Mouse (Mus musculus) spleen, adult 18-20 months (tissue): Measurements from ENCODE around the gene Cyfip2.
A peak's percentile ranks its signal among the peaks of the same experiment; 100 is the strongest.

Experiments used
- DNase-seq, 2 experiments: peaks; one replicate each; pipeline ENCODE4 v3.0.0; 2022; ENCODE audit warnings: mixed read lengths in 2 of 2

The Cyfip2 gene

DNA sequence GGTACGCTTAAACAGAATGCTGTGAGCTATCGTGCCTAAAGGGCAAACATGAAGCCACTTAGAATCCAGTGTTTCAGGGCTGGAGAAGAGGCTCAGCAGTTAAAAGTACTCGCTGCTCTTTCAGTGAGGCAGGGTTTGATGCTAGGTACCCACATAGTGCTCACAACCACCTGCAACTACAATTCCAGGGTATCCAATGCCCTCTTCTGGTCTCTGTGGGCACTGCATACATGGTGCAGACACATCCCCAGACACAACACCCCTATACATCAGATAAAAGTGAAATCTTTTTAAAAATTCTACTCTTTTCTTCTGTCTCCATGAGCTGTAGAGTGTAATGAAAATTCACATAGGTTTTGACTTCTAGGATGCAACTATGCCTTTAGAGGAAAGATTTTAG lies 38.7 kb downstream of the Cyfip2 start:
- DNase-seq: no peak

DNA sequence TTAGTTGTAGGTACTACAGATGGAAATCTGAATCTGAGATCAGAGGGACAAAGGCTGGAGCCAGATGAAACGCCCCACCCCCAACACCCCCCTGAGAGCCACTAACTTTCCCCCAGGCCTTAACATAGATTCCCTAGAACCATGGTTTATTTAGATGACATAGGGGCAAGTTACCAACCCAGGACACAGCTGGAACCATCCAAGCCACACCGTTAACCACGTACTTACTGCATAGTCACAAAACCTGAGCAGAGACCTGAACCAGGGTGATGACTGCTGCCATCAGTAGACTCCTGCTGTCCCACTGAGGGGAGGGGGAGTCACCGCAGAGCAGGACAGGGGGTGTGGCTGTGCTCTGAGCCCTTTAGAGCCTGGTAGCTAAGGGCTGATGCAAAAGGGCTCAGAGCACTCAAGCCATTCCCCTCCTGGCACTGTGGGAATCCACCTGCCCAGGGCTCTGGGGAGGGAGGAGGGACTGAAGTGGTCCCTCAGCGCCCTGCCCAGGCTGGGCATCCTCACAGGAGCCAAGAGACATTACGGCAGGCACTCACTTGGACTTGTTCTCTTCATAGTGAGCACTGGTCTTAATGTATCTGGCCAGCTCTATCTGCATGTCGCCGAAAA lies 40.5 kb downstream of the Cyfip2 start:
- no peak for DNase-seq

DNA sequence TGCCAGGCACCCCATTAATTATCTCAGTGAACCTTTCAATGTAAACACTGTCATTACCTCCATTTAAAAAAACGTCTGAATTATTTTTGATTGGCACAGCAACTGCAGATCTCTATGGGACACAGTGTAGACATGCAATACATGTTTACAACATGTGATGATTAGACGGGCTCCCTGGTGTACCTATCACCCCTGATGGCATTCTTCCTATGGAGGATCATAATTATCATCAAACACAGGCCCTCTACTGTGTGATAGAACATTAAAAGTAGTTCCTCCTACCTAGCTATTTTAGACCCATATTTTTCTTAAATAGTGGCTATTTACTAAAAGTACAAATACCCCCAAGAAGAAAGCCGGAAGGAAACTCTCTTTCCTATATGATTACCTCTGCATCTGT lies 42.8 kb downstream of the Cyfip2 start:
- DNase-seq: no peak

DNA sequence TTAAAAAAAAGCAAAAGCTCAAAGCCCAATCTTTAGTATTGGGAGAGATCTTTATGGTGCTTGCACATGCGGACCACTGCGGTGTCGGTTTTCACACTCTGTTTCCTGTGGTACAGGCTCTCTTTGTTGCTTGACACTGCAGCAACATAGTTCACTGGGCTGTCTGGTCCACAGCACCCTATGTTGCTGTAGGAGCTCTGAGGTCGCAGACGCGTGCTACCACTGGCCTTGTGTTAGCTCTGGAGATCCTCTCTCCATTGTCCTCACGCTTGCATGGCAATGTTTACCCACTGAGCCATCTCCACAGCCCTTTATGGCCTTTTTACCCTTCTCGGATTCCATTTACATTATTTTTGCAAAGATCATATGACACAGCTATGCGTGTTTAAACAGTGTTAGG lies 43.3 kb downstream of the Cyfip2 start:
- no peak for DNase-seq

DNA sequence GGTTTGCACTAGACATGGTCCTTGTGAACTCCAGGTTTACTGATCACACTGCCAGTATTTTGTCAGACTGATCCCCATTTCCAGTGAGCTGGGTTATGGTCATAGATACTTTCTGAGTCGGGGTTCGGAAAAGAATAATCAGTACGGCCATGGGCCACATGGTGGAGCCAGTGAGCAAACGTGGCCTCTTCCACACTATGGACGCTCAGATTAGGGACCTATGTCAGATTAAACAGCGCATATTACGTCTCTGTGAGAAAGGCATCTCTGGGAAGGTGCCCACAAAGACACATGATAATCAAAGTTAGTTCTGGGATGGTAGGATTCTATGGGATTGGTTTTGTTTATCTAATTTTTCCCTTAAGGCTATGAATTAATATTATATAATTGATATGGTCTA lies 43.7 kb downstream of the Cyfip2 start:
- DNase-seq: peak; percentile 33 to 78

DNA sequence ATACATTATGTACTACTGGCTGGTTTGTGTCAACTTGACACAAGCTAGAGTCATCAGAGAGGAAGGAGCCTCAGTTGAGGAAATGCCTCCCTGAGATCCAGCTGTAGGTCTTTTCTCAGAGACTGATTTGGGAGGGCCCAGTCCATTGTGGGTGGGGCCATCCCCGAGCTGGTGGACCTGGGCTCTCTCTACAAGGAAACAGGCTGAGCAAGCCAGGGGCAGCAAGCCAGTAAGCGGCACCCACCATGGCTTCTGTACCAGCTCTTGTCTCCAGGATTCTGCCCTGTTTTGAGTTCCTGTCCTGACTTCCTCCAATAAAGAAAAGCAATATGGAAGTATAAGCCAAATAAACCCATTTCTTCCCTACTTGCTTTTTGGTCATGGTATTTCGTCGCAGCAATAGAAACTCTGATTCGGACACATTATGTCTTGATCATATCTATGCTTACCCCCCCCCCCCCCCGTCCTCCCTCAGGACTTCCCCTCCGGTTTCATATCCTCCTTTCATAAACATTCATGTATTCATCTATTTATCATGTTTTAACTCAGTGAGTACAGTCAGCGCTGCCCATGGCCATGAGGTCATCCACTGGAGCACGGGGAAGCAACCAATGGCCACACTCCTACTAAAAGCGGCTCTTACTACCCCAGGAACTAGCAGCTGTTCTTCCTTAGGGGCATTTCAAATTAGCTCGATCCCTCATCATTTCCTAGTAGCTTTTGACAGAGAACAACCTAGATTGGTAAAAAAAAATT lies 47.5 kb downstream of the Cyfip2 start:
- DNase-seq: no peak

DNA sequence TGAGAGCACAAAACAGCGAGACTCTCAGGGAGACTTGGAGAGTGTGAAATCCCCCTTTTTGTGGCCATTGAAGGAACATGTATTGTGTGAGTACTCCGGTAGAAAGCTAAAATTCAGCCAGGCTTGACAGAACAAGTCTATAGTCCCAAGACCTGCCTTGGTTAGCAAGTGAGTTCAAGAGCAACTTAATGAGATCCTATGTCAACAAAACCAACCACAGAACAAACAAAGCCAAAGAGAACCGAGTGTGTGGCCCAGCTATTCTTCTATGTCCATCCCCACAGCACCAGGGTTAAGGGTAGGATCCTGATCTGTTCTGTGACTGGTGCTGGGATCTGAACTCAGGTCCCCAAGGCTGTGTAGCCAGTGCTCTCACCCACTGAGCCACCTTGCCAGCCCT lies 48.1 kb downstream of the Cyfip2 start:
- DNase-seq: no peak

DNA sequence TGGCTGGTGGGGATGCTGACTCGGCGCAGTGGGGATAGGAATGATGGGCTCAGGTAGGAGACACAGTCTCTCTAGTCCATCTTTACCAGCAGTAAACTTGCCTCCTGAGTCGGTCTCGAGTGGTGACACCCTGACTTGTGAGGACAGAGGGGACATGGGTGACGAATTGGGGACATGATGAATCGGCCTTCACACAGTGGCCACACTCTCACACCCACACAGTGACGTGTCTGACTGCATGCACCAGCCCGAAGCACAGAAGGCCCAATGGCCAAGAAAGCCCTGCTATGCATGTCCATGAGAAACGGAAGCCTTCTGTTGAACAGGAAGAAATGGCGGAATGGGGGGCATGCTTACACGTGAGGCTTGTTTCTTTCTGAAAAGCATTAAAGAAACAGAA lies 49.4 kb downstream of the Cyfip2 start:
- no peak for DNase-seq

DNA sequence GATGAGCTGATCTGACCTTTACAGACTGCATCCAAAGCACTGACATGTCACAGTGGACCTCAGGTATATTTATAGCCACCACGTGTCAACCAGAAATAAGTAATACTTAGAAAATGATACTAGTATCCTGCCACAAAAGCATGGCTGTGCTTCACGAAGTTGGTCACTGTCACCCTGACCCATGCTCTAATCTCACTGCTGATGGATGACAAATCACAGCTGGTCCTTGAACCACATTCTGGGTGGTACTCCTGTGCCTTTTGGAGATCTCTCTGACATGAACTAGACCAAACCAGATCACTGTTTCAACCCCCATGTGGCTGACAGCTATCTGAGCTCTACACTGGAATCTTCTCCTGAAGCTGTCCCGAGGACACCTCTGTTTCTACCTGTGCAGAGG lies 49.8 kb downstream of the Cyfip2 start:
- no peak for DNase-seq

DNA sequence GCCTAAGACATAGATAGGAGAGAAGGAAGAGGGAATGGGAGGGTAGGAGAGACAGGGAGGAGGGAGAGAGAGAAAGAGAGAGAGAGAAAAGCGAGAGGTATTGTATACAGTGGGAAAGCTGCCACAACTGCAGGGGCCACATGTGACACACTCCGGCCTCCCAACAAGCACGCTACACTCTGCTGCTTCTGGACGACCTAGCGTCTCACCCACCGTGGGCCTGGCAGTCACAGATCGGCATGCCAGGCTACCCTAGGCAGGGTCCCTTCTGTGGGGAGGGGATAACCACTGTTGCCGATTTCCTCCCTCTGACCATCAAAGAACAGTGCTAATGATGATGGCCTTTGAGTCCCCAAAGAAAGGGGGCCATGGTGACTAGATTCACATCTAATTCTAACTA lies 53.9 kb downstream of the Cyfip2 start:
- DNase-seq: no peak

DNA sequence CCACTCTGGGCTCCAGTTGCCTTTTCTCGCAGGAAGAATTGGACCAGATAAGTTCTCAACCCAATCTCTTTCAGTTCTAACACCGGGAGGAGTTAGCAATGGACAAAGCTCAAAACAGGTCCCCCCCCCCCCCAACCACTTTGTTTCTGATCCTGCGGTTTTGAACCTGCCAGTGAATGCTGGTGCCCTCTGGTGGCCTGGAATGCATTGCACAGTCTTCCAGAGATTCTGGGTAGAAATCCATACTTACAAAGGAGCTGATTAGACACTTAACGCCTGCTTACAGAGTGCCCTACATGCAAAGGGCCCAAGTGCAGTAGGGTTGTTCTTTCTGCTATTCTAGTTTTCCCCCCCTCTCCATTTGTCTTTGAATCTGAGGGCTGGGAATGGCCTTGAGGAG lies 54.5 kb downstream of the Cyfip2 start:
- no peak for DNase-seq

DNA sequence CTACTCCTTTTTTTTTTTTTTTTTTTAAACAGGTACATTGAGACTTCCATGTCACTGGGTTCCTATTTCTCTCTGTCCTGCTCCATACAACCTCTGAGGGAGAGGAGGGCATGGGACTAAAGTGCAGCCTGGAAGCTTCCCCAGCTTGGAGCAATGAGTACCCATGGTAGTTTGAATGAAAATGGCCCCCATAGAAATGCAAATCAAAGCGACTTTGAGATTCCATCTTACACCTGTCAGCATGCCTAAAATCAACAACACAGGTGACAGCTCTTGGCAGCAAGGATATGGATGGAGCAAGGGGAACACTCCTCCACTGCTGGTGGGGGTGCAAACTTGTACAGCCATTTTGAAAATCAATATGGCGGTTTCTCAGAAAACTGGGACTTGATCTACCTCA lies 57.4 kb downstream of the Cyfip2 start:
- DNase-seq: no peak

DNA sequence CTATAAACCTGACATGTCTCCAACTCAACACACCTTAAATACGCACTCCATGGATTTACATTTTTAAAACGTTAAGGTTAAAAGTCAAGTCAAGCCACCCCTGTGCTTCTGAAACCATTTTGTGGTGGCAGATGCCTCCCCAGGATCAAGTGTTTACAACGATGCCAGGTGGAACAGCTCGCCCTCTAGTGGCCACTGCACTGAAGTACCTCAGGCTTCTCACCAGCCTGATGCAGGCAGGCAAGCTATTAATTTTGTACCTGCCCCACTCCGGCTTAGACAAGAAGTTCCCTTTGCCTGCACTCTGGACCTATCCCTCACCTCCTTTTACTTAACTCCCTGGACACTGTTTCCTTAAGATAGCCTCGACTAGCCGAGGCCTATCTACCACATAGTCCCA lies 60.7 kb downstream of the Cyfip2 start:
- DNase-seq: peak; percentile 35 to 69

DNA sequence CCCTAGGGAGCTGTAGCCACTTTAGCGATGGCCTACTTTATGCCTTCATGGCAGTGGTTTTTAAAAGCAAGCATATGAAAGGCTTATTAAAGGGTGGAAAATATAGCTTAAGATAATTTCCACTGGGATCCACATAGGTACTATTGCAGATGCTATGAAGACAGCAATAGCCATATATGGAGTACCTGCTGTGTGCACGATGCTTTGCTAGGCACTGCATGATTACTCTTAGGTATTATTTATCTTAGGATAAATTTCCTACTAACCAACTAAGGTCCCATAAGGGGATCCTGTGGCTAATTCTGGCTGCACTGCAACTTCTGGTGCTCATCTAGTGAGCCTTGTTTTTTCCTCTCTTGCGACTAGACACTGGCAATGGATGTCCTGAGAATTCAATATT lies 64.3 kb downstream of the Cyfip2 start:
- DNase-seq: no peak

DNA sequence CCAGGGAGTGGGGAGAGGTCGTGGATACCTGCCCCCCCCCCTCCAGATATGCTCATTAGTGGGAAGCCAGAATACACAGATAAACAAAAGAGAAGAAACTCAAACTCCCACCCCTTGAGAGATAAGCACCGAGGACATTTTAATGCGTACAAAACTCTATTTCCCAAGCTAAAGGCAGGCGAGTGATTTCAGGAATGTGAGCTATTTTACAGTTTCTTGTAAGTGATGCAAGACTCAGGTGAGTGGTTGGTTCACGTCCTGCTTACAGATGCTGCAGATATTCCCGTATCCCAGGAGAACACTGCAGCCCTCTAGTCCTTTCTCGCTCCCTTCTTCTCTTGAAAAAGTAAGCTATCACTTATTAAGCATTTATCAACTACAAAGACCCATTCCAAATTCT lies 66.3 kb downstream of the Cyfip2 start:
- DNase-seq: no peak

DNA sequence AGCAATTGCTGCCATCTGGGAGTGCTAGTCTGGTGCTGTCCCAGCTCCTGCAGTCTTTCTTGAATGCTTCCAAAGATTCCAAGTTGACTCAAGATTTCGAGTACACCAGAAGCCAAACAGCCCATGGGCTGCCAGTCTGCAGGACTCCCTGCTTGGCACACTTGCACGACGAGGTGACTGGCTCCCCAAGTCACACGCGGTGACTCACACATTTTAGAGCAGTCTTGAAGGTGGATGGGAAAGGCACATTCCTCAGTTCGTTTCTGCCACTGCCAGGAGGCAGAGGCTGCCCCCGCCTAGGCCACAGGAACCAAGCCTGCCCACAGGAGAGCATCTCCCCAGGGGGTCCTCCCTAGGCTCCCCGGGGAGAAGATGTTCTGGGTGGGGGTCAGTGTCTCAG lies 66.7 kb downstream of the Cyfip2 start:
- DNase-seq: no peak

DNA sequence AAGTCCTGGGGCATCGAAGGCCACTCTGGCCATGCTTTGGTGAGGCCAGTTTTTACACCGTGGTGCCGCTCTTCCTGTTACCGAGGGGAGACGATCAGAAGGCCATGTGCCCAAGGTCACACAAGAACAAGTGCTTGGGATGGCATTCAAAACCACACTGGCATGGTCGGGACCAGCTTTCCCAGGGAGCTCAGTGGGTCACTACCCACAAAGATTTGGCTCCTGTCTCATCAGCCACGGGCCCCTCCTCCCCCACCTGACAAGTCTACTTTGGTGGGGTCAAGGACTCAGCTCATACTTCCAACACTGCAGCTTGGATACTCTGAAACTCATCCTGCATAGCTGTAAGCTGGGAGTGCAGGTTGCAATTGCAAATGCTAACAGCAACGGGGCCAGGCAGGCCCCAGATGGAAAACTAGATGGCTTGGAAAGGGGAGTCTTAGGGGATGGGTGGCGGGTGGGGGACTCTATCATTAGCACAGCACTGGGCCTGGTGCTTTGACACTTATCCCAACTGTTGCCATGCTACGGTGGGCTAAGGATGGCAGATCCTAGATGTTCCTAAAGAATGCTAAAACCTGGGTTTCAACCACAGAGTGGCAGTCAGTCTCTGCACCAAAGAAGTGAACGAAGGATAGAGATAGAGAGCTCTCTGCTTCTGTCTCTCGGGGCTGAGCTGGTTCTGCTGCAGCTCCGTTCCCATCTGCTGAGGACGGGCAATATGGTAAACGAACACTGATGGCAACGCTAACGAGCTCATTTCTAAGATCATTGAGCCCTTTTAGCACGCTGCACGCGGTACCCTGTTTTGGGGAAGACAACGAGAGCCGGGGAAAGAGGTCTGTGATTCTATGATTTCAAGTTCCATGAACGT lies 67.7 kb downstream of the Cyfip2 start:
- DNase-seq: no peak

DNA sequence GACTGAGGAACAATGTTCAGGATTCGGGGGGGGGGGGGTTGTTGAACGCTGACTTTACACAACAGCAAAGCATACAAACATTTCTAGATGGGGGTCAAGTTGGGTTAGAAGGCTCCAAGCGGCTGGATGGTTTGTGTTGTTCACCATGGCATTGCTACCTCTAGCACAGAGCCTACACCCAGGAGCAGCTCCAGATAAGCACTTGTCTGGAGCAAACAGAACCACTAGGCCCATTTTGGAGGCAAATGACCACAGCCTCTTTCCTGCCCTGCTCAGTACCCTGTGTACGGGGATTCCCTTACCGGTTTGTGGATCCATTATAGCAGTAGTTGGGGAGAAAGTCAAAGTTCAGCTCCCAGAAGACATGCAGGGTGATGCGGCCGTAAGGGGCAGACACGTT lies 70.7 kb downstream of the Cyfip2 start:
- DNase-seq: no peak

DNA sequence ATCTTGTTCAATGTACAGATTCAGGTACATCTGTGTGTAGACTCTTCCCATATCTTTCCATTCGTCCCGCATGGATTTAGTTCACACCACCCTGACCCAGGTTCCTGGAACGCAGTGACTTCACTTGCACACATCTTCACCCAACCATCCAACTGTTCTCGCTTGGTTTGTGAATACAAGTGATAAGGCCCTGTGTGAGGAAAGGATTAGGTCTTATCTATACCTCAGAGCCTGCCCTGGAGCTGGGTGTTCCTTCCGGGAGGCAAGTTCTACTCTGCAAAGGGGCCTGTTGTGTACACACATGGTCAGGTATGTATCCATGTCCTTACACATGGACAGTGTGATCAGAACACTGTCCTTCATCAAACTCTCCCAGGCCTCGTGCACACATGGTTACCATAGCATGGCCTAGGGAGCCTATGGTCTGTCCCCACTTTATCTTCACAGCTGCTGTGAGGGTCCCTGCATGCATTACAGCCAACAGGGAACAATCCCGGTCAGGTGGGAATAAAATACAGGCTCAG lies 71.4 kb downstream of the Cyfip2 start:
- DNase-seq: no peak

DNA sequence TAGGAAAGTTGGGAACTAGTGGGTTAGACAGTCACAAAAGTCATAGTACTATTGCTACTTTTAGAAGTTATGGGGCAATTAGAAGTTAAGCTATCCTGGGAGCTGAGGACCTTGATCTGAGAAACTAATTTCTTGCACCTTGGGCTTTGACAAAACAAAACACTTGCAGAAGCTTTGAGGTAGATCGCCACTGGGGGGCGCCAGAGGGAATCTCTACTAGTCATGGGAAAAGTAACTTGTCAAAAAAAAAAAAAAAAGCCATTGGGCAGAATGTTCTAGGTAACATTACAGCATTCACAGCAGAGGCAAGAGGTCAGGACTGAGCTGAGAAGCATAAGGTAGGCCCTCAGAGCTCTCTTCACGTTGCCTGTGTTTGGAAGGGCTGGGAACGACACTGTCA lies 75.7 kb downstream of the Cyfip2 start:
- peak; percentile 46 to 82 for DNase-seq

DNA sequence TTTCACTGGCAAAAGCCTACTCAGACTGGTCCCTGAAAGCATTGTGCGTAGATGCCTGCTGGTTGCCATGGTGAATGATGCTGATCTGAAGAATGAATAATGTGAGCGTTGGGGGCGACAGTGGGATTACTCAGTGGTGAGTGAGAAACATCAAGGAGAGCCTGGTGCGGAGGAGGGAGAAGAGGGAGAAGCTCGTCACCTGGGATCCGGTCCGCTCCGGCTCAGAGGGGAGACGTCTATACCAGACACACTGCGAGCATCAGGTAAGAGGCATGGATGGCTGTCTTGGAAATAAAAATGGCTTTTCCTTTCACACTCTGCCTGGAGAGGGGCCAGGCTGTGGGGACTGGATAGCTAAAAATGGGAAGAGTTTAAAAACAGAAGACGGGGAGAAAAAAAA lies 77.3 kb downstream of the Cyfip2 start, which contains the start of gene Fndc9:
Gene Fndc9 (plus strand): TSS at position 198 of the 400 bp plus-strand sequence.
- no peak for DNase-seq

DNA sequence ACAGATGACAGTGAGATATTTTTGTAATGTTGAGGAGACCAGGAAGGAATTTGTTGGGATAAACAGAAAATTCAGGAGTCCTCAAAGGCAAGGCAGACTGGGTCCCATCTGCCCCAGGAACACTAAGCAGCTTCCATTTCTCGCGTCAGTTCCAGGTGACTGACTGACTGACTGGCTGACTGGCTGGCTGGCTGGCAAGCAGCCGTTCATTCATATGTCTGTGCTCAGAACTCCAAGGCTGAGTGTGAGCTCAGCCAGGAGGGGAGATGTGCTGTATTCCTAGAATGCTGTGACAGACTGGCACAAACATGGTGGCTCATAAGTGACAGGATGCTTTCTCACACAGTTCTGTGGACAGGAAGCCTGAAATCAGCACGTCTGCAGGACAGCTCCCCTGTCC lies 78.7 kb downstream of the Cyfip2 start:
- DNase-seq: no peak

DNA sequence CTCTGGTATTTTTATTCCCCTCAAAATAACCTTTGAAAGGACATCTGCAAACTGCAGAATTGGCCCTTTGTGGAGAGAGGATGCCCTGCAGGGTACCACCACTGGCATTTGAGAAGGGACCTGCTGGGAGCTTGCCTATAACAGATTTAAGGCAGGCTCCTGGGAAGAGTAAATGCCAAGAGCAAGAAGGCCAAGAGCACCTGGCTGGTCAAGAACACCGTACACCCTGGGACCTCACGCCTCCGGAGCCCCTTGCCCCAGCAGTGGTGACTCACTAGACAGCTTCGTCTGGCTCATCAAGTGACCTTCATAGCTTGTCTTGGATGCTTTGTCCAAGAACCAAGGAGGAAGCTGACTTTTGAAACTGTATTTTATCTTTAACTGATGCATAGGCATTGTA lies 79.9 kb downstream of the Cyfip2 start:
- DNase-seq: no peak

DNA sequence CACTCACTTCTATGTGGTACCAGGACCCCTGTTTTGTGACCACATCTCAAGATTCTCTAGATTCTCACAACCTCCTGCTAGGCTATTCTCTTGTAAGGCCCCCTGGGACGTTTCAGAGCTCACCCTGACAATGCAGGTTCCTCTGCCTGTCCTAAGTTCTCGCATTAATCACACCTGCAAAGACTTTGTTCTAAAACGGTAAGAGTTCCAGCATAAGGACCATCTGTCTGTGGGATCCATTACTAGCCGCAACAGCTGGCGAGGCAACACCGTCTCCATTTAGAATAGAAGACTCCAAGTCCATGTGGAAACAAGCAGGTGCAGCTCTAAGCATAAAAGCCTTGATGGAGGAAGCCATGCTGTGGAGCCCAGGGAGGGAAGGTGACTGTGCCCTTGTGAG lies 82.5 kb downstream of the Cyfip2 start:
- DNase-seq: no peak
